8 mouse cellular contexts compared by ENCODE assay signal in the genomic region with DNA sequence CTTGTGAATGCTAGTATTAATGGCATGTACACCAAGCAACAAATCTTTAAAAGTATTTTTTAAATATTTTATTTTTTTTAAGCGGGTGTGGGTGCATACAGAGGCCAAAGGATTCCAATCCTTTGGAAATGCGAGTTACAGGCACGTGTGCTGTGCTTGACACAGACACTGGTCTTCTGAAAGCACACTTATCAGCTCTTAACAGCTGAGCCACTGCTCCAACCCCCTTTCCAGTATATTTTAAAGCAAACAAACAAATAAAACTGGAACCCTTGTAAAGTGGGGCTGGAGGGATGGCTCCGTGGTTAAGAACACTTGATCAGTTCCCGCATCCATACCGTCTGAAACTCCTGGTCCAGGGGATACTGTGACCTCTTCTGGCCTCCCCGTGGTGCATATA. TPM values are rescaled to one million over a fixed set of nuclear protein-coding genes. Genes with fewer than 3 reads are reported as not detected.
A peak's percentile ranks its signal among the peaks of the same experiment; 100 is the strongest.
DNase-seq lines count a peak whose midpoint lies in the region; ATAC-seq lines count a peak whose summit lies in the region.

No protein-coding gene starts in this region.

- H3K4me1 ChIP-seq in kidney, embryonic 15.5 days = peaks cover 29% of the 10 kb centered on the region
- peaks cover 14% of the 10 kb centered on the region for H3K4me1 ChIP-seq in brown adipose tissue, adult 24 weeks (ENCODE audit: control insufficient read depth, insufficient read depth, insufficient read length, low read length)
- H3K4me1 ChIP-seq in hindbrain, embryonic 13.5 days (replicated peaks) = peaks cover 23% of the 10 kb centered on the region
- peaks cover 12% of the 10 kb centered on the region for H3K4me1 ChIP-seq in midbrain, embryonic 15.5 days

- H3K4me3 ChIP-seq in kidney, embryonic 15.5 days (replicated peaks) = peak overlapping the region; percentile 73
- H3K4me3 ChIP-seq in brown adipose tissue, adult 24 weeks (ENCODE audit: insufficient read depth, low read depth, low read length) = peak overlapping the region; percentile 83
- peak overlapping the region; percentile 68 for H3K4me3 ChIP-seq in hindbrain, embryonic 13.5 days
- peak overlapping the region; percentile 68 for H3K4me3 ChIP-seq in midbrain, embryonic 15.5 days

- ATAC-seq in kidney, embryonic 15.5 days (replicated peaks; ENCODE audit: low FRiP score) = no peak
- ATAC-seq in hindbrain, embryonic 13.5 days (ENCODE audit: low FRiP score) = no peak
- no peak for ATAC-seq in midbrain, embryonic 15.5 days (replicated peaks)

- H3K27me3 ChIP-seq in kidney, embryonic 15.5 days = no peaks in the 10 kb centered on the region
- H3K27me3 ChIP-seq in hindbrain, embryonic 13.5 days = no peaks in the 10 kb centered on the region; the same call in 1 of the 2 replicates
- no peaks in the 10 kb centered on the region for H3K27me3 ChIP-seq in midbrain, embryonic 15.5 days (replicated peaks)

- peak overlapping the region; percentile 98 for H3K27ac ChIP-seq in kidney, embryonic 15.5 days
- peak overlapping the region; percentile 46 for H3K27ac ChIP-seq in brown adipose tissue, adult 24 weeks (replicated peaks; ENCODE audit: low read depth, low read length)
- peak overlapping the region; percentile 95; the same call in 1 of the 2 replicates for H3K27ac ChIP-seq in hindbrain, embryonic 13.5 days
- H3K27ac ChIP-seq in midbrain, embryonic 15.5 days = peak overlapping the region; percentile 95

- peak overlapping the region; percentile 74 for H3K4me2 ChIP-seq in kidney, embryonic 15.5 days
- peak overlapping the region; percentile 89 for H3K4me2 ChIP-seq in hindbrain, embryonic 13.5 days
- peak overlapping the region; percentile 90 for H3K4me2 ChIP-seq in midbrain, embryonic 15.5 days

- WGBS in kidney, embryonic 15.5 days = 53% methylated on average over 7 of the region's 7 CpGs
- 55% methylated on average over 7 of the region's 7 CpGs for WGBS in hindbrain, embryonic 13.5 days
- 57% methylated on average over 7 of the region's 7 CpGs for WGBS in midbrain, embryonic 15.5 days

- no peaks in the 10 kb centered on the region for H3K36me3 ChIP-seq in kidney, embryonic 15.5 days
- no peaks in the 10 kb centered on the region for H3K36me3 ChIP-seq in hindbrain, embryonic 13.5 days
- no peaks in the 10 kb centered on the region for H3K36me3 ChIP-seq in midbrain, embryonic 15.5 days (replicated peaks)

- no peaks in the 10 kb centered on the region for H3K9me3 ChIP-seq in kidney, embryonic 15.5 days (replicated peaks)
- H3K9me3 ChIP-seq in hindbrain, embryonic 13.5 days = no peaks in the 10 kb centered on the region
- H3K9me3 ChIP-seq in midbrain, embryonic 15.5 days = no peaks in the 10 kb centered on the region

- H3K9ac ChIP-seq in kidney, embryonic 15.5 days = peak overlapping the region; percentile 77
- H3K9ac ChIP-seq in hindbrain, embryonic 13.5 days = peak overlapping the region; percentile 85
- H3K9ac ChIP-seq in midbrain, embryonic 15.5 days = peak overlapping the region; percentile 83

- DNase-seq in kidney, postnatal 14 days = no peak
- DNase-seq in frontal cortex, postnatal 14 days (ENCODE audit: low spot score in 2 of 2) = no peak
- no peak for DNase-seq in lung, postnatal 10 days
- no peak for DNase-seq in ovary, postnatal 14 days (ENCODE audit: low spot score)

RNA-seq across cellular contexts. Expression of a gene that starts 0.7 kb away (rescaled TPM):
- 9.1 and 9.6 TPM in 2 replicates for polyA plus RNA-seq in kidney, embryonic 15.5 days (2015; fragmentation: Nextera tagmentation; extraction: Ambion mirVana)
- polyA plus RNA-seq in brown adipose tissue, adult 24 weeks (2012; ENCODE audit: insufficient read depth, insufficient read length, missing spikeins) = 1.4 and 2.6 TPM in 2 replicates
- polyA plus RNA-seq in hindbrain, embryonic 13.5 days (2015; fragmentation: Nextera tagmentation; extraction: Ambion mirVana) = 12.8 and 14.1 TPM in 2 replicates
- 16.3 and 17.9 TPM in 2 replicates for polyA plus RNA-seq in midbrain, embryonic 15.5 days (2015; fragmentation: Nextera tagmentation; extraction: Ambion mirVana)

RNA-seq across cellular contexts. Expression of a gene that starts 6.6 kb away (rescaled TPM):
- polyA plus RNA-seq in kidney, embryonic 15.5 days (2015; fragmentation: Nextera tagmentation; extraction: Ambion mirVana) = 34.6 and 37.2 TPM in 2 replicates
- polyA plus RNA-seq in brown adipose tissue, adult 24 weeks (2012; ENCODE audit: insufficient read depth, insufficient read length, missing spikeins) = 8.2 and 16.1 TPM in 2 replicates
- polyA plus RNA-seq in hindbrain, embryonic 13.5 days (2015; fragmentation: Nextera tagmentation; extraction: Ambion mirVana) = 19.9 and 20.4 TPM in 2 replicates
- polyA plus RNA-seq in midbrain, embryonic 15.5 days (2015; fragmentation: Nextera tagmentation; extraction: Ambion mirVana) = 19.8 and 24.0 TPM in 2 replicates

RNA-seq across cellular contexts. Expression of a gene that starts 46.3 kb away (rescaled TPM):
- polyA plus RNA-seq in kidney, embryonic 15.5 days (2015; fragmentation: Nextera tagmentation; extraction: Ambion mirVana) = 3.6 and 3.7 TPM in 2 replicates
- 1.9 and 3.1 TPM in 2 replicates for polyA plus RNA-seq in brown adipose tissue, adult 24 weeks (2012; ENCODE audit: insufficient read depth, insufficient read length, missing spikeins)
- 2.3 and 3.5 TPM in 2 replicates for polyA plus RNA-seq in hindbrain, embryonic 13.5 days (2015; fragmentation: Nextera tagmentation; extraction: Ambion mirVana)
- 3.3 and 3.4 TPM in 2 replicates for polyA plus RNA-seq in midbrain, embryonic 15.5 days (2015; fragmentation: Nextera tagmentation; extraction: Ambion mirVana)

Comparison
In these comparisons a context has a peak if more than half of its experiments do, and no peak if none do; other contexts are left out.
1. H3K27ac ChIP-seq: peak in every context shown above with its lines; median percentile 98 in kidney, embryonic 15.5 days; 95 in hindbrain, embryonic 13.5 days; 95 in midbrain, embryonic 15.5 days; 46 in brown adipose tissue, adult 24 weeks.